ENCODE assay signal across 11 mouse cellular contexts in genomic region chr14:69473322-69473721, GRCm38 (mm10). TPM values are rescaled to one million over a fixed set of nuclear protein-coding genes. Genes with fewer than 3 reads are reported as not detected.
A peak's percentile ranks its signal among the peaks of the same experiment; 100 is the strongest.
DNase-seq lines count a peak whose midpoint lies in the region; ATAC-seq and TF ChIP-seq lines count a peak whose summit lies in the region.
"Not testable (repeated sequence)": the region's sequence is repeated elsewhere in the genome, so short reads cannot be mapped to it uniquely, and the experiment has no call there.
"Had no signal": no experiment of that assay in that cellular context is flagged by ENCODE, and none has a peak within 500 bp of the region (broad histone marks: within the 10 kb centered on the region; RNA-seq: fewer than 3 reads in every experiment).

No protein-coding gene starts in this region.

- ATAC-seq in intestine, embryonic 15.5 days = peak; percentile 53; the same call in 1 of the 2 replicates
- peak; percentile 49; the same call in 1 of the 2 replicates for ATAC-seq in intestine, embryonic 16.5 days
- peak; percentile 56; the same call in 1 of the 2 replicates for ATAC-seq in intestine, postnatal 0 days
- ATAC-seq in liver, embryonic 14.5 days (ENCODE audit: insufficient read depth) = 0 out of 2 replicates have a peak, but pooled peaks have one; percentile 12

- not testable (repeated sequence) for H3K9me3 ChIP-seq in intestine, embryonic 15.5 days; intestine, embryonic 16.5 days (ENCODE audit: control insufficient read depth, low read length); intestine, postnatal 0 days (ENCODE audit: control insufficient read depth); liver, embryonic 14.5 days (ENCODE audit: control insufficient read depth, low read length)

- not testable (repeated sequence) for H3K9ac ChIP-seq in intestine, embryonic 15.5 days; intestine, embryonic 16.5 days (ENCODE audit: low read depth, low read length); intestine, postnatal 0 days (ENCODE audit: low read depth, low read length); liver, embryonic 14.5 days (replicated peaks)

- not testable (repeated sequence) for H3K27me3 ChIP-seq in intestine, embryonic 15.5 days (replicated peaks); intestine, embryonic 16.5 days (replicated peaks; ENCODE audit: control insufficient read depth, insufficient read depth, low read length); intestine, postnatal 0 days (replicated peaks; ENCODE audit: control insufficient read depth, insufficient read depth, low read length); liver, embryonic 14.5 days (ENCODE audit: control insufficient read depth, insufficient read depth, low read length)

- TF ChIP-seq EP300 in liver, embryonic 14.5 days (IDR thresholded peaks at IDR 0.05; ENCODE audit: low read depth) = not testable (repeated sequence)

- H3K4me2 ChIP-seq in intestine, embryonic 15.5 days (replicated peaks); intestine, embryonic 16.5 days (ENCODE audit: low read depth, low read length); intestine, postnatal 0 days (replicated peaks; ENCODE audit: low read depth); liver, embryonic 14.5 days (ENCODE audit: low read depth): not testable (repeated sequence)

- H3K36me3 ChIP-seq in intestine, embryonic 15.5 days; intestine, embryonic 16.5 days (ENCODE audit: control insufficient read depth, insufficient read depth, low read length); intestine, postnatal 0 days (ENCODE audit: control insufficient read depth, insufficient read depth); liver, embryonic 14.5 days (replicated peaks; ENCODE audit: control insufficient read depth, insufficient read depth, low read depth): not testable (repeated sequence)

- DNase-seq in liver, embryonic 14.5 days (ENCODE audit: low read depth in 3 of 3, low spot score in 3 of 3) = not testable (repeated sequence)

- TF ChIP-seq CTCF in intestine, postnatal 0 days (IDR thresholded peaks at IDR 0.05; ENCODE audit: low read depth); liver, embryonic 14.5 days (IDR thresholded peaks at IDR 0.05; ENCODE audit: low read depth): not testable (repeated sequence)

- not testable (repeated sequence) for H3K4me1 ChIP-seq in intestine, embryonic 15.5 days (replicated peaks); intestine, embryonic 16.5 days (ENCODE audit: control insufficient read depth, insufficient read depth, low read length); intestine, postnatal 0 days (replicated peaks; ENCODE audit: control insufficient read depth, insufficient read depth, low read length); liver, embryonic 14.5 days (replicated peaks; ENCODE audit: control insufficient read depth in 2 of 2, insufficient read depth in 2 of 2, low read length in 1 of 2)

- not testable (repeated sequence) for H3K27ac ChIP-seq in intestine, embryonic 15.5 days; intestine, embryonic 16.5 days (ENCODE audit: low read length); intestine, postnatal 0 days (ENCODE audit: low read depth, low read length); liver, embryonic 14.5 days

- H3K4me3 ChIP-seq in intestine, embryonic 15.5 days (replicated peaks); intestine, embryonic 16.5 days (ENCODE audit: low read length); intestine, postnatal 0 days (ENCODE audit: low read depth, low read length); liver, embryonic 14.5 days (ENCODE audit: insufficient read depth in 1 of 2, low read depth in 2 of 2, low read length in 2 of 2): not testable (repeated sequence)

- WGBS in intestine, embryonic 15.5 days = no CpG with 5 or more reads among the region's 2 CpGs
- whole genome bisulfite sequencing in intestine, embryonic 16.5 days = no CpG with 5 or more reads among the region's 2 CpGs
- WGBS in intestine, postnatal 0 days = no CpG with 5 or more reads among the region's 2 CpGs
- whole genome bisulfite sequencing in liver, embryonic 14.5 days (ENCODE audit: insufficient replicate concordance) = no CpG with 5 or more reads among the region's 2 CpGs

RNA-seq across cellular contexts. Expression of gene Gm16867, which starts 29.8 kb away (rescaled TPM):
- not detected in 2 replicates for polyA plus RNA-seq in intestine, embryonic 15.5 days (2015; fragmentation: Nextera tagmentation; extraction: Ambion mirVana)
- not detected in 2 replicates for polyA plus RNA-seq in intestine, embryonic 16.5 days (2015; fragmentation: Nextera tagmentation; extraction: Ambion mirVana)
- 0.12 TPM in 1 of 2 replicates, not detected in the other for polyA plus RNA-seq in intestine, postnatal 0 days (2015; fragmentation: Nextera tagmentation; extraction: Ambion mirVana)
- 0.45 TPM in 1 of 2 replicates, not detected in the other for polyA plus RNA-seq in liver, embryonic 14.5 days (2012; rRNA removed)
- polyA plus RNA-seq in liver, embryonic 14.5 days (2014; fragmentation: Nextera tagmentation; extraction: Ambion mirVana) = 0.53 TPM in 1 of 2 replicates, not detected in the other
- polyA plus RNA-seq: activated CD4-positive, CD25-positive, alpha-beta regulatory T cell, adult 4 months; brain, embryonic 14.5 days; C2C12 had no signal

RNA-seq across cellular contexts. Expression of gene Gm27179, which starts 39.0 kb away (rescaled TPM):
- not detected in 2 replicates for polyA plus RNA-seq in intestine, embryonic 15.5 days (2015; fragmentation: Nextera tagmentation; extraction: Ambion mirVana)
- not detected in 2 replicates for polyA plus RNA-seq in intestine, embryonic 16.5 days (2015; fragmentation: Nextera tagmentation; extraction: Ambion mirVana)
- not detected in 2 replicates for polyA plus RNA-seq in intestine, postnatal 0 days (2015; fragmentation: Nextera tagmentation; extraction: Ambion mirVana)
- polyA plus RNA-seq in liver, embryonic 14.5 days (2012; rRNA removed) = not detected in 2 replicates
- polyA plus RNA-seq in liver, embryonic 14.5 days (2014; fragmentation: Nextera tagmentation; extraction: Ambion mirVana) = not detected in 2 replicates
- polyA plus RNA-seq: activated CD4-positive, CD25-positive, alpha-beta regulatory T cell, adult 4 months; adrenal gland, adult 2 months; brain, embryonic 14.5 days; C2C12; CD4-positive, CD25-positive, alpha-beta regulatory T cell, adult 4 months; G1E; Patski had no signal
